Mouse (Mus musculus) lung, postnatal 0 days (tissue): ENCODE data around the gene Traf3ip1. TPM values are rescaled to one million over a fixed set of nuclear protein-coding genes. Genes with fewer than 3 reads are reported as not detected.

ENCODE experiments used
- ATAC-seq: fragments of 200-750 bp; cut with Nextera tagmentation; 2 replicates; pipeline ENCODE4 v1.8.0; 2017; ENCODE audit warnings: moderate library complexity
- DNase-seq: peaks from one replicate; pipeline ENCODE4 v3.0.0-alpha.2; 2016; ENCODE audit warnings: low spot score
- H3K27ac ChIP-seq: fragments of 300-500 bp; sonication (generic); 2 replicates; pipeline ENCODE4 v1.5.1; 2014; ENCODE audit warnings: antibody characterized with exemption, mild to moderate bottlenecking, low read length, mixed read lengths
- H3K27me3 ChIP-seq: fragments of 300-500 bp; sonication (generic); replicated peaks from 2 replicates; pipeline ENCODE4 v1.6.1; 2014; ENCODE audit warnings: low read length, mixed read lengths; ENCODE audit not compliant: insufficient read depth
- H3K36me3 ChIP-seq: fragments of 300-500 bp; sonication (generic); 2 replicates; pipeline ENCODE4 v1.6.1; 2014; ENCODE audit warnings: low read length, mixed read lengths; ENCODE audit not compliant: insufficient read depth
- H3K4me1 ChIP-seq: fragments of 300-500 bp; sonication (generic); 2 replicates; pipeline ENCODE4 v1.6.1; 2014; ENCODE audit warnings: antibody characterized with exemption, low read depth, low read length, mixed read lengths; ENCODE audit not compliant: insufficient read depth
- H3K4me2 ChIP-seq: fragments of 300-500 bp; sonication (generic); replicated peaks from 2 replicates; pipeline ENCODE4 v1.6.1; 2014; ENCODE audit warnings: low read depth, mild to moderate bottlenecking, low read length, moderate library complexity, mixed read lengths
- H3K4me3 ChIP-seq: fragments of 300-500 bp; sonication (generic); 2 replicates; pipeline ENCODE4 v1.5.1; 2014; ENCODE audit warnings: low read depth, low read length
- H3K9ac ChIP-seq: fragments of 300-500 bp; sonication (generic); replicated peaks from 2 replicates; pipeline ENCODE4 v1.6.1; 2014; ENCODE audit warnings: low read depth, mild to moderate bottlenecking
- H3K9me3 ChIP-seq: fragments of 300-500 bp; sonication (generic); 2 replicates; pipeline ENCODE4 v1.6.1; 2016; ENCODE audit warnings: low read length, mixed read lengths
- CTCF ChIP-seq: IDR thresholded peaks from 2 replicates; pipeline ENCODE4 v1.5.1; 2016; ENCODE audit warnings: antibody characterized with exemption, mild to moderate bottlenecking
- EP300 ChIP-seq: IDR thresholded peaks from 2 replicates; pipeline ENCODE4 v1.6.1; 2016; ENCODE audit warnings: antibody characterized with exemption, mild to moderate bottlenecking, control low read depth
- WGBS: fragments of 180-500 bp; shearing (Covaris S2); extraction: QIAGEN DNeasy Blood & Tissue Kit; methylation state at CpG from one replicate; pipeline ENCODE4 v1.1.7; 2014; 5-methylcytosine and 5-hydroxymethylcytosine counted together
- polyA plus RNA-seq: library from polyadenylated mRNA; unstranded; fragments of >200 nt; fragmentation: Nextera tagmentation; extraction: Ambion mirVana; gene quantifications from 2 replicates; pipeline ENCODE4 v1.2.1, GENCODE M21; 2015

Gene Traf3ip1
- polyA plus RNA-seq, 1 experiment from 2014 or later, result 11.0 TPM

DNA sequence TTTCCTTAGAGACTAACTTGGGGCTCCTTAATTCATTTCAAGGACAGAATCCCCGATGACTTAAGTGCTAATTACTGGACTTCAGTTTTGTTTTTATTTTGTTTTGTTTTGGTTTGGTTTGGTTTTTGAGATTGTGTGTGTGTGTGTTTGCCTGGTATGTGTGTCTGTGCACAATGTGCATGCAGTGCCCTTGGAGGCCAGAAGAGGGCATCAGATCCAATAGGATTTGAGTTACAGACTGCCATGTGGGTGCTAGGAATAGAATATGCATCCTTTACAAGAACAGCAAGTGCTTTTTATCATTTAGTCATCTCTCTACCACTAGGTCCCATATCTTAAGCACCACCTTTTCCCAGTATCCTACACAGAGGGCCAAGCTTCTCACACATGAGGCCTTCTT, 15.5 kb upstream of the Traf3ip1 start:
- TF ChIP-seq EP300, result no peak
- TF ChIP-seq CTCF, result peak; percentile 16; the same call in 1 of the 2 replicates
- Histone ChIP-seq H3K36me3 (no peaks in the 10 kb centered on the region), H3K4me1 (peaks cover 4% of the 10 kb centered on the region; the same call in 1 of the 2 replicates), H3K27ac (no peak overlapping the region), H3K9me3 (no peaks in the 10 kb centered on the region), H3K27me3 (no peaks in the 10 kb centered on the region), H3K9ac (no peak overlapping the region), H3K4me2 (no peak overlapping the region), H3K4me3 (no peak overlapping the region)
- DNase-seq (no peak), ATAC-seq (no peak)
- 95% methylated on average over 1 of the region's 1 CpGs for WGBS

DNA sequence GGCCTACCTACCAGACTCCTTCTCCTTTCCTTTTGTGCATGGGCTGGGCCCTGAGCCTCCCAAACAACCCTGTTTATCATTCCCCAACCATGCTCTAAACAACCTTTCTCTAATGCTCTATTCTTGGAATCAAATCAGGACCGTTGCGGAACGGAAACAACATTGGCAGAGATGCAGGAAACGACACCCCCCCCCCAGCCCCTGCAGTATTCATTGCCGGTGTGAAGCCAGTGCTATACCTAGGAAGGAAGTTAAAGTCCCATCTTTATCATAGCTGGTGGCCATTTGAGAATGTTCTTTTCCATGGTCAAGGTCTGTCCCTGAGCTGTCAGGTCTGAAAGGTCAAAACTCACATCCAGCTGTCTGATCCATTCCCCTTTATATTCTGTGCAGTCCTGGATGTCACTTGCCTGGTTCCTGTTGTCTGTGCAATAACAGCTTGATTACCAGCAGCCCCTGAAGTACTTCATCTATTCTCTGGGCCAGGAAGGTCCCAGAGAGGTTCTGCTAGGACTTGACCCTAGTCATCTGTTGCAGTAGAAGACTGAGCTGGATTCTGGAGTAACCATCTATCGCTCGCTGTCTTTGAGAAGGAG, 11.7 kb upstream of the Traf3ip1 start:
- H3K4me1 ChIP-seq, result peaks cover 4% of the 10 kb centered on the region; the same call in 1 of the 2 replicates
- H3K4me2 ChIP-seq, result no peak overlapping the region
- H3K36me3 ChIP-seq, result no peaks in the 10 kb centered on the region
- H3K4me3 ChIP-seq, result no peak overlapping the region
- H3K27me3 ChIP-seq, result no peaks in the 10 kb centered on the region
- ATAC-seq, result peak; percentile 72
- H3K27ac ChIP-seq, result peak overlapping the region; percentile 54; the same call in 1 of the 2 replicates
- TF ChIP-seq CTCF (no peak), EP300 (peak; percentile 40; the same call in 1 of the 2 replicates)
- no peak overlapping the region for H3K9ac ChIP-seq
- WGBS, result 55% methylated on average over 7 of the region's 7 CpGs
- no peaks in the 10 kb centered on the region for H3K9me3 ChIP-seq
- DNase-seq, result peak; percentile 61

DNA sequence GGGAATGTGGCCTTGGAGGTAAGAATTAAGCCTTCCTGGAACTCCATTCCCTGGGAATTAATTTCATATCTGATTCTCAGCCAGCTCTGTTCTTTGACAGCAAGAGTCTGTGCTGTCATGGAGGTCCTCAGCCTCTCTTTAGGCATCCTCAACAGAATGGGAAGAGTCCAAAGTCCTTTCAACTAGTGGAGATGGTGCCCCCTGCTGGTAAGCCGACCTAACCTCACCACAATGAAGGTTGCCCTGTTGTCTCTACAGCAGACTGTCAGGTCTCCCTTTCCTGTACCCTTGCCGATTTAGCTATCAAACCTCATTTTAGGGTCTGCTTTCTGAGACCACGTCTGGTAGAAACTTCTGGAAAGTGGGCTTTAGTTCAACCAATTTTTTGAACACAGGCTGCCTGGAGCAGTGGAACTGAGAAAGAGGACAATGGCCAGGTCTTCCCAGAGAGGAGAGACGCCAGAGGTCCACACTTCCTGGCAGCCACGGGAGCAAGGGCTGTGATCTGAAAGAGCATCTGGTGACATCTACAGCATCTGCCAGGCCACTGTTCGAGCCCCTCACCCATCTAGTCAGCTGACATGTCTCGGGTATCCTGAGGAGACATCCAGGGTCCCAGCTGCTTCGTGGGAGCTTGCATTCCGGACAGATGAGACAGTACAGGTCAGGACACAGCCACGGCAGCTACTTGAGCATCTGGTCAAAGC, 11.0 kb upstream of the Traf3ip1 start:
- H3K27ac ChIP-seq, result peak overlapping the region; percentile 54; the same call in 1 of the 2 replicates

DNA sequence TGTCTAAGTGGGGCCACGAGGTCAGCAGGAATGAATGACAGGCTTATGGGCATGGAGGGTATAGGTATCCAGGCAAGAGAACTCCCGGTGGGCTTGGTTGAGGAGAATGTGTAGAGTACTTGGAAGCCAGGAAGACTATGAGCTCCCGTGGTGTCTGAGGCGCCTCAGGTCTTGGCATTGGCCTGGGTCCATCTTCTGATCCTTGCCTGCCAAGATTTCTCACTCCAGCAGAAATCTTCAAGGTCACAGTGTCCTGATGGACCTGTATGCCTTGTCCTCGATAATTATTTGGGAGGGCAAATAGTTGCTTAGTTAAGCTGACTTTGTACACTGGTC, 10.5 kb upstream of the Traf3ip1 start:
- DNase-seq (no peak), ATAC-seq (no peak)
- TF ChIP-seq CTCF, result no peak
- TF ChIP-seq EP300, result no peak
- 53% methylated on average over 5 of the region's 5 CpGs for WGBS
- Histone ChIP-seq H3K4me2 (no peak overlapping the region), H3K4me1 (peaks cover 4% of the 10 kb centered on the region; the same call in 1 of the 2 replicates), H3K27me3 (no peaks in the 10 kb centered on the region), H3K36me3 (no peaks in the 10 kb centered on the region), H3K9ac (no peak overlapping the region), H3K4me3 (no peak overlapping the region), H3K9me3 (no peaks in the 10 kb centered on the region), H3K27ac (no peak overlapping the region)

More for the DNA sequence above, 11.0 kb upstream of the Traf3ip1 start:
- H3K4me3 ChIP-seq, result no peak overlapping the region
- peaks cover 4% of the 10 kb centered on the region; the same call in 1 of the 2 replicates for H3K4me1 ChIP-seq
- WGBS, result 28% methylated on average over 10 of the region's 10 CpGs
- DNase-seq (peak; percentile 94), ATAC-seq (peak; percentile 91)
- no peaks in the 10 kb centered on the region for H3K27me3 ChIP-seq
- H3K9ac ChIP-seq, result no peak overlapping the region
- TF ChIP-seq CTCF, result peak; percentile 96
- TF ChIP-seq EP300, result no peak
- H3K36me3 ChIP-seq, result no peaks in the 10 kb centered on the region
- H3K4me2 ChIP-seq, result no peak overlapping the region
- H3K9me3 ChIP-seq, result no peaks in the 10 kb centered on the region

DNA sequence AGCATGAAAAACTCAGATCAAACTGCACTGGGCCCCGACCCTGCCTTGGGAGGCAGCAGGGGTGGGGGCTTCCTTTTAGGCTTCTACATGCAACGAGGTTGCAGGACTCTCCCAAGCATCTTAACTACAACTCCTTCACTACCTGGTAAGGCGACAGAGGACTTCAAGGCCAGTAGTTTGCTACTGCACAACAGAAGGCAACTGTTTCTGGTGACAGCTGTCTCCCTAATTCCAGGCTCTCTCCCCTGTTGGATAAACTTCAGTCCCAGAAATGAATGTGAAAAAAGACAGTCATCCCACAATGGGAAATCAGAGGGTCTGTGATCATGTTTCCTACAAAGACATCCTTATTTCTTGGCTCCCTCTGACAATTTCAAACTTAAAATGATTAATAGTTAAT, 9.0 kb upstream of the Traf3ip1 start:
- Histone ChIP-seq H3K27me3 (no peaks in the 10 kb centered on the region), H3K9ac (no peak overlapping the region), H3K4me3 (no peak overlapping the region), H3K27ac (no peak overlapping the region), H3K9me3 (no peaks in the 10 kb centered on the region), H3K4me2 (no peak overlapping the region), H3K36me3 (no peaks in the 10 kb centered on the region), H3K4me1 (peaks cover 4% of the 10 kb centered on the region; the same call in 1 of the 2 replicates)
- DNase-seq (no peak), ATAC-seq (no peak)
- TF ChIP-seq CTCF (no peak), EP300 (no peak)
- 62% methylated on average over 3 of the region's 3 CpGs for WGBS

DNA sequence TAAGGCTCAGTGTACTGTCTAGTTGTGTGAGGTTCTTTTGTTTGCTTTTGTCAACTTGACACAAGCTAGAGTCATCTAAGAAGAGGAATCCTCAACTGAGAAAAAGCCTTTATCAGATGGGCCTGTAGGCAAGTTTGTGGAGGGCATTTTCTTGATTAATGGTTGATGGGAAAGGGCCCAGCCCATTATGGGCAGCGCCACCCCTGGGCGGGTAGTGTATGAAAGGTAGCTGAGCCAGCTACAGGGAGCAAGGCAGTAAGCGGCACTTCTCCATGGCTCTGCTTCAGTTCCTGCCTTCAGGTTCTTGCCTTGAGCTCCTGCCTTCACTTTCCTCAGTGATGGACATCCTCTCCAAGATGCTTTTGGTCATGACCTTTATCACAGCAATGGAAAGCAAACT, 8.3 kb upstream of the Traf3ip1 start:
- no peaks in the 10 kb centered on the region for H3K27me3 ChIP-seq
- no peak overlapping the region for H3K9ac ChIP-seq
- DNase-seq (no peak), ATAC-seq (no peak)
- no peaks in the 10 kb centered on the region for H3K9me3 ChIP-seq
- no peak overlapping the region for H3K4me3 ChIP-seq
- no peak for TF ChIP-seq EP300
- no peak for TF ChIP-seq CTCF
- H3K4me1 ChIP-seq, result peaks cover 4% of the 10 kb centered on the region; the same call in 1 of the 2 replicates
- no peak overlapping the region for H3K4me2 ChIP-seq
- WGBS, result 73% methylated on average over 3 of the region's 3 CpGs
- no peak overlapping the region for H3K27ac ChIP-seq
- H3K36me3 ChIP-seq, result no peaks in the 10 kb centered on the region
